Mouse (Mus musculus) lung, adult 2 months (tissue): Measurements from ENCODE around the gene Cav2. TPM values are rescaled to one million over a fixed set of nuclear protein-coding genes. Genes with fewer than 3 reads are reported as not detected.

ENCODE experiments used
- DNase-seq: peaks from one replicate; pipeline ENCODE4 v3.0.0; 2022
- H3K4me1 ChIP-seq: fragments of 200-500 bp; 2 replicates; pipeline ENCODE4 v1.6.1; 2011; ENCODE audit warnings: low read length; ENCODE audit not compliant: control insufficient read depth, insufficient read depth
- H3K4me3 ChIP-seq: fragments of 200-500 bp; replicated peaks from 2 replicates; pipeline ENCODE3; 2011; ENCODE audit warnings: low read depth, mild to moderate bottlenecking, control low read depth, low read length; ENCODE audit errors: extremely low read depth
- CTCF ChIP-seq: fragments of 200-500 bp; IDR thresholded peaks from 2 replicates; pipeline ENCODE4 v1.5.1; 2011; ENCODE audit warnings: mild to moderate bottlenecking, low read length, control low read depth; ENCODE audit not compliant: insufficient read depth
- POLR2A ChIP-seq: fragments of 200-500 bp; IDR thresholded peaks from 2 replicates; pipeline ENCODE4 v1.6.1; 2011; ENCODE audit warnings: low read depth, mild to moderate bottlenecking, control low read depth, low read length, borderline replicate concordance; ENCODE audit errors: extremely low read depth
- WGBS: fragments of 180-500 bp; shearing (Covaris S2); methylation state at CpG from one replicate; pipeline ENCODE4 v1.1.7; 2018; 5-methylcytosine and 5-hydroxymethylcytosine counted together
- polyA plus RNA-seq: library from polyadenylated mRNA; depleted of rRNA; stranded (reverse); fragments of >200 nt; gene quantifications from 2 replicates; pipeline ENCODE4 v1.2.3, GENCODE M21; 2012; rRNA removed

The Cav2 gene
- polyA plus RNA-seq, 1 experiment: 220 TPM

GRCm38 (mm10) chr6:17327216-17327615 is 46.2 kb downstream of the Cav2 start:
- TF ChIP-seq CTCF (no peak), POLR2A (no peak)
- H3K4me3 ChIP-seq: no peak overlapping the region
- DNase-seq: no peak
- peaks cover 23% of the 10 kb centered on the region for H3K4me1 ChIP-seq
- WGBS: 38% methylated on average over 11 of the region's 11 CpGs

GRCm38 (mm10) chr6:17329801-17330200 is 48.8 kb downstream of the Cav2 start:
- no peak overlapping the region for H3K4me3 ChIP-seq
- WGBS: 20% methylated on average over 3 of the region's 3 CpGs
- TF ChIP-seq CTCF: no peak
- TF ChIP-seq POLR2A: no peak
- H3K4me1 ChIP-seq: peaks cover 20% of the 10 kb centered on the region
- no peak for DNase-seq

GRCm38 (mm10) chr6:17337724-17338123 is 56.7 kb downstream of the Cav2 start:
- whole genome bisulfite sequencing: 93% methylated on average over 2 of the region's 2 CpGs
- no peak for TF ChIP-seq POLR2A
- TF ChIP-seq CTCF: no peak
- no peak for DNase-seq
- H3K4me1 ChIP-seq: peaks cover 7% of the 10 kb centered on the region; the same call in 1 of the 2 replicates
- no peak overlapping the region for H3K4me3 ChIP-seq

Other genes starting within 250 kb of the Cav2 start
- gene Tes, start 216.0 kb upstream of the Cav2 start, polyA plus RNA-seq: 15.5 and 20.3 TPM in 2 replicates
- 1,746 and 2,229 TPM in 2 replicates for gene Cav1, start 25.1 kb downstream of the Cav2 start, polyA plus RNA-seq
- gene Met, start 182.6 kb downstream of the Cav2 start, polyA plus RNA-seq: 12.6 and 15.5 TPM in 2 replicates